Comparison of ENCODE assay signal across 8 mouse cellular contexts in genomic region chr2:131820932-131821707, GRCm38 (mm10). TPM values are rescaled to one million over a fixed set of nuclear protein-coding genes. Genes with fewer than 3 reads are reported as not detected.
DNase-seq lines count a peak whose midpoint lies in the region; ATAC-seq and TF ChIP-seq lines count a peak whose summit lies in the region.

No protein-coding gene starts in this region.

- WGBS in forebrain, embryonic 16.5 days = 33% methylated on average over 6 of the region's 6 CpGs
- WGBS in hindbrain, embryonic 13.5 days = 39% methylated on average over 6 of the region's 6 CpGs
- WGBS in lung, postnatal 0 days = 33% methylated on average over 6 of the region's 6 CpGs

- no peaks in the 10 kb centered on the region for H3K36me3 ChIP-seq in forebrain, embryonic 16.5 days (ENCODE audit: control insufficient read depth, insufficient read depth)
- H3K36me3 ChIP-seq in hindbrain, embryonic 13.5 days = no peaks in the 10 kb centered on the region
- no peaks in the 10 kb centered on the region for H3K36me3 ChIP-seq in lung, postnatal 0 days (ENCODE audit: insufficient read depth, low read length)

- DNase-seq in MEL-GATA-1-ER (ENCODE audit: extremely low read depth, low read depth) = peak; percentile 77
- DNase-seq in c-Kit-positive CD71-positive TER-119-positive erythroid progenitor cells, embryonic 14.5 days (ENCODE audit: low spot score) = peak; percentile 91
- DNase-seq in layer of hippocampus, adult 9-11 months = peak; percentile 77
- DNase-seq in lung, postnatal 0 days (ENCODE audit: low spot score) = peak; percentile 81
- peak; percentile 87 for DNase-seq in retina, embryonic 14.5 days (ENCODE audit: low spot score)
- peak; percentile 89 for DNase-seq in urinary bladder, postnatal 14 days (ENCODE audit: low spot score)

- no peaks in the 10 kb centered on the region for H3K27me3 ChIP-seq in forebrain, embryonic 16.5 days (replicated peaks; ENCODE audit: control insufficient read depth, insufficient read depth, low read length)
- no peaks in the 10 kb centered on the region for H3K27me3 ChIP-seq in hindbrain, embryonic 13.5 days
- no peaks in the 10 kb centered on the region for H3K27me3 ChIP-seq in lung, postnatal 0 days (replicated peaks; ENCODE audit: insufficient read depth, low read length)

- no peak overlapping the region for H3K27ac ChIP-seq in forebrain, embryonic 16.5 days (ENCODE audit: low read length)
- no peak overlapping the region for H3K27ac ChIP-seq in hindbrain, embryonic 13.5 days
- H3K27ac ChIP-seq in lung, postnatal 0 days (ENCODE audit: low read length) = no peak overlapping the region

- no peak overlapping the region for H3K4me2 ChIP-seq in forebrain, embryonic 16.5 days (ENCODE audit: low read length)
- H3K4me2 ChIP-seq in hindbrain, embryonic 13.5 days = no peak overlapping the region
- no peak overlapping the region for H3K4me2 ChIP-seq in lung, postnatal 0 days (replicated peaks; ENCODE audit: low read depth, low read length)

- no peak overlapping the region for H3K4me3 ChIP-seq in forebrain, embryonic 16.5 days (replicated peaks; ENCODE audit: low read length)
- no peak overlapping the region for H3K4me3 ChIP-seq in hindbrain, embryonic 13.5 days
- H3K4me3 ChIP-seq in lung, postnatal 0 days (ENCODE audit: low read depth, low read length) = no peak overlapping the region

- no peak overlapping the region for H3K9ac ChIP-seq in forebrain, embryonic 16.5 days (replicated peaks; ENCODE audit: low read depth, low read length)
- H3K9ac ChIP-seq in hindbrain, embryonic 13.5 days = no peak overlapping the region
- no peak overlapping the region for H3K9ac ChIP-seq in lung, postnatal 0 days (replicated peaks; ENCODE audit: low read depth)

- peak; percentile 76 for TF ChIP-seq CTCF in lung, postnatal 0 days (IDR thresholded peaks at IDR 0.05)

- TF ChIP-seq EP300 in lung, postnatal 0 days (IDR thresholded peaks at IDR 0.05) = no peak

- peak; percentile 72 for ATAC-seq in forebrain, embryonic 16.5 days
- ATAC-seq in hindbrain, embryonic 13.5 days (ENCODE audit: low FRiP score) = peak; percentile 70
- peak; percentile 48; the same call in 1 of the 2 replicates for ATAC-seq in lung, postnatal 0 days

- H3K9me3 ChIP-seq in forebrain, embryonic 16.5 days (ENCODE audit: control insufficient read depth, low read length) = no peaks in the 10 kb centered on the region
- H3K9me3 ChIP-seq in hindbrain, embryonic 13.5 days = no peaks in the 10 kb centered on the region
- no peaks in the 10 kb centered on the region for H3K9me3 ChIP-seq in lung, postnatal 0 days (ENCODE audit: low read length)

- 0 out of 2 replicates have a peak, but pooled peaks cover 4% of the 10 kb centered on the region for H3K4me1 ChIP-seq in forebrain, embryonic 16.5 days (replicated peaks; ENCODE audit: control insufficient read depth, insufficient read depth, low read length)
- H3K4me1 ChIP-seq in hindbrain, embryonic 13.5 days (replicated peaks) = peaks cover 4% of the 10 kb centered on the region
- H3K4me1 ChIP-seq in lung, postnatal 0 days (ENCODE audit: insufficient read depth, low read depth, low read length) = no peaks in the 10 kb centered on the region

RNA-seq across cellular contexts. Expression of gene Erv3, which starts 38.4 kb away (rescaled TPM):
- polyA plus RNA-seq in forebrain, embryonic 16.5 days (2015; fragmentation: Nextera tagmentation; extraction: Ambion mirVana) = not detected in 2 replicates
- polyA plus RNA-seq in hindbrain, embryonic 13.5 days (2015; fragmentation: Nextera tagmentation; extraction: Ambion mirVana) = not detected in 2 replicates
- polyA plus RNA-seq in lung, postnatal 0 days (2015; fragmentation: Nextera tagmentation; extraction: Ambion mirVana) = not detected in 2 replicates
